Mouse (Mus musculus): ENCODE measurements at regions not wholly inside any gene's neighbourhood (a gene's known extent, or its start where the extent isn't known, plus 50 kb on each side); places are given as distances from the start of the nearest gene placed in this dataset.

- no peak for DNase-seq (ENCODE audit: low spot score)
Measured at GRCm38 (mm10) chr9:52377761-52378160, 209.4 kb upstream of the Zc3h12c start.

DNA sequence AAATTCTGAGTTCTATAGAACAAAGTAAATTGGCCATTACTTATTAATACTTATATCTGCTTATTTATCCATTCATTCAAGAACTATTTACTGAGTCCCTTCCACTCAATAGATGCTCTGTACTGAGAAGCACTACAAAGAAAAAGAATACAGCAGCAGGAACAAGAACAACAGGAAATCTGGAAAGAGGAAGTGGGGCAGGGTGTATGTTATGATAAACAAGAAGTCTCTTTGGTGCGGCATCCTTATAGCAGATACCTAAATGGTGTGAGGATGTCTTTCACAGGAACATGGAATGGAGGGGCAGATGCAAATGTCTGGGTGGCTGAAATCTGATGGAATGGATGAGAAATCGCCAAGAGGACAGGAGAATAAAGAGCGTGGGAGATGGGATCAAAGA is 208.5 kb upstream of the Zc3h12c start:
- DNase-seq (ENCODE audit: low spot score): no peak

DNA sequence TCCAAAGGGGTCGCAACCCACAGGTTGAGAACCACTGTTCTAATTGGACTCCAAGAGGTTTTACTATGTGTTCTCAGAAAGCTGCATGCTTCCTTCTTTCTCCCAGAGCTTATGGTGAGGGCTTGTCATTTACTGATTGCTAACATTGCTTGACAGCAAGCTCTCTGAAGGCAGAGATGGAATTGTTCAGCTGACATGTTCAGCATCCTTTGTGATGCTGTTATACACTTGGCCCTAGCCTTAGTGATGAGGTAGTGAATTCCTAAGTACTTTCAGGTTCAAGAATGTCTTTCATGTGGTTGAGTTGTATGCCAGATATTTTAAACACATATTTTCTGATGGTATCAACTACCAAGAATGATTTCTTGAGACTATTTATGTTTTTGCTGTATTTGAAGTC is 202.9 kb upstream of the Zc3h12c start:
- DNase-seq (ENCODE audit: low spot score): no peak

DNA sequence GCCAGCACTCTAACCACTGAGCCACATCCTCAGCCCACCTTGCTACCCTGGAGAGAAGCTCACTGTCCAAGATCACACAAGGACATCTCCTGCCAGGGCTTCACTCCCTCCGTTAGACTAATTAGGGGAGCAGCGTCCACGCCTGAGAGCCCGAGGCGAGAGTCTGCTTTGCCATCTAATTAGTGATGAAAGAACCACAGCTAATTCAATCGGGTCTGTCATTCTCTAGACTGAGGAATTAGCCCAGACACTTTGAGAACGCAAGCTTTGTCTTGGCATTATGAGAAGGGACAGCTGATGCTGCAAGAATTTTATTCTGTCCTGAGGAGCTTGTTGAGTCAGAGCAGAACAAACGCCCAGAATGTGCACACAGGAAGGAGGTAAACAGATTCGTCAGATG is 200.5 kb upstream of the Zc3h12c start:
- DNase-seq (ENCODE audit: low spot score): no peak

- no peak for DNase-seq (ENCODE audit: low spot score)
Measured at GRCm38 (mm10) chr9:52368080-52368479, 199.7 kb upstream of the Zc3h12c start.

DNA sequence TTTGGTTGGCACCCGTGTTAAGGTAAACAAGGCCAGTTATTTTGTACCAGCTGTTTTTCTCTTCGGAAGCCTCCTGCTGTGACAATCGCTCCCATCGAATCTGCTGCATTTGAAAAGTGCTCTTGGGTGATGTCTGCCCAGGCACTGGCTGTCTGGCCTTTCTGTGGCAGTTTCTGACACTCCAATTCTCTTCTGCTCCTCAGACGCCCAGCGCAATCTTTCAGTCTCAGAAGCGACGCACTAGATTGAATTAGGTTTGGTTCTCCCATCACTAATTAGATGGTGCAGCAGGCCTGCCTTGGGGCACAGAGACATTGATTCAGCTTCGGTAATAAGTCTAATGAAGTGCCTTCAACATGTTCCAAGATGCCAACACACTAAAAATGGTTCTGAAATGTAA is 197.7 kb upstream of the Zc3h12c start:
- DNase-seq (ENCODE audit: low spot score): no peak

DNA sequence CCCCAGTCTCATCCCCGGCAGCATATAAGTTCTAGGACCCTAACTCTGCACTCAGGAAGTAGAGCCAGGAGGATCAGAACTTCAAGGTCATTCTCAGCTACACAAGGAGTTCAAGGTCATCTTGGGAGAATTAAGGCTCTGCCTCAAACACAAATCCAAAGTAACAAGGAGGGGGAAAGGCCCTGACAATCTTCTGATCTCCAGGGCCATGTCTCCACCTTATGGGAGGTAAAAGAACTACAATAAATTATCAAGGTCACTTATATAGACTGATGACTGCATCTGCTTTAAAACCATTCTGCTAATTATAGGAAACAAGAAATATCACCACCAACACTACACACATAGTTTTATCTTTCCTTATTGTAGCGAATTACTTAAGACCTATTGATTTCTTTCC is 193.2 kb upstream of the Zc3h12c start:
- DNase-seq (ENCODE audit: low spot score): no peak

DNA sequence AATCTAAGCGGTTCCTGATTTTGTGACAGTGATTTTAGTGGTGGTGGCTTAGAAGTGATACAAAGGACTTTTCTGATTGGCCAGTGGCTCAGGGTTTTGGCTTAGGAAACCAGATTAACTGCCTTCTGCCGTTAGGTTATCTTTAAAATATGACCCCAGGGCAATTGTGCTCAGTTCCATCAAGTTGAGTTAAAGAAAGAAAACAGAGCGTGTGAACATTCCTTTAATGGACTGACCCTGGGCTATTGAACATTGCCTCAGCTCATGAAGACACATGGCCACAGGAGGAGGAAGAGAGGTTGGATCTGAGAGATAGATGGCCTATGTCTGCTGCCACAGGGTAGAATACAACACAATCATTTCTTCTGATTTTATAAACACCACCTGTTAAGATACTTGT is 191.0 kb upstream of the Zc3h12c start:
- no peak for DNase-seq (ENCODE audit: low spot score)

- no peak for DNase-seq (ENCODE audit: low spot score)
Measured at GRCm38 (mm10) chr9:52356549-52356948, 188.2 kb upstream of the Zc3h12c start.

GRCm38 (mm10) chr9:52355187-52355982 is 187.0 kb upstream of the Zc3h12c start:
- DNase-seq (ENCODE audit: low spot score): no peak

- no peak for DNase-seq (ENCODE audit: low spot score)
Measured at GRCm38 (mm10) chr9:52348536-52349527, 180.5 kb upstream of the Zc3h12c start.

DNA sequence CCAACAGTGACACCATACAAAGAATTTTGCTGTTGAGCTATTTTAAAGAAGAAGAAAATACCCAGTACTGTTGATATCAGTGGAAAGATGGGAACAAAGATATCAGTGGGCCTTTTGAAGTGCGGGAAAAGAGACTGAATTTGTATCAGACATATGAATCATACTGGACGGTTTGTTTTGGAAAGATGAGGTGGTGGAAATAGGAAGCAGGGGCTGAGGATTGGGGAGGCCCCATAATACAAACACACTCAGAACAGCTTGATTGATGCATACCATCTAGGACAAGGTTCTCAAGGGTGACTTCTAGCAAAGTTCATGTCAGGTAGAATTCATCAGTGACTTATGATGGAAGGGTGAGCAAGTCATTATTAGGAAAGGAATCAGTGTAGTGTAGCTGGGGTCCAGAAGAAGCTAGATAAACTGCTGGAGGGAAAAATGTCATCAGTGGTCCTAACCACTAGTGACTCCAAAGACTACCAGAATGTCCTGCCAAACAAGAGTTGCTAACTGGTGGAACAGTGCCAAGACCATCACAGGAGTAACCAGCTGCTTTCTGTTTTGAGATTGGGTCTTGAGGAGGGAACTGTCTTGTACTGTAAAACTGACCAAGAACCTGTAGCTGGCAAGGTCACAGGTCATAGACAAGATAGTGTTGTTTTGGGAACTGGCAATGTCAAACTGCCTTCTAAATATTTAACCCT is 176.0 kb upstream of the Zc3h12c start:
- DNase-seq (ENCODE audit: low spot score): no peak

GRCm38 (mm10) chr9:52341029-52341428 is 172.7 kb upstream of the Zc3h12c start:
- no peak for DNase-seq (ENCODE audit: low spot score)

DNA sequence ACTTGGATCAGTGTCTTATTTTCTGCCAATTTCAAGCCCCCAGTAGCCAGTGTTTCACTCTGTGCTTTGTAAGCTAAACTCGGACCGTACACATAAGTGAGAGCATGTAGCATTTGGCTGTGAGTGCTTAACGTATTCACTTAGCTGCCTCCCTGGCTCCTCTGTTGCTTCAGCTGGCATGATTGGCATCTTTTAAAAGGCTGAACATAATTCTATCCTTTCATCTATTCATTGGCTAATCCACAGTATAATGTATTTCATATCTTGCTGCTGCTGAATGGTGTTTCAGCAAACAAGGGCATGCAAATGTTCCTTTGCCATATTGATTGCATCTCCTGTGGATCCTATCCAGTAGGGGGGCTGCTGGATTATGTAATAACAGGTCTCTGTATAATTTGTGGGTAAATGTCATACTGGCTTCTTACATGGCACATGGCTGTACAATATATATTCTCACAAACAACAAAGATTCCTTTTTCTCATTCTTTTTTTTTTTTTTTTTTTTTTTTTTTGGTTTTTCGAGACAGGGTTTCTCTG is 169.5 kb upstream of the Zc3h12c start:
- DNase-seq (ENCODE audit: low spot score): no peak

DNA sequence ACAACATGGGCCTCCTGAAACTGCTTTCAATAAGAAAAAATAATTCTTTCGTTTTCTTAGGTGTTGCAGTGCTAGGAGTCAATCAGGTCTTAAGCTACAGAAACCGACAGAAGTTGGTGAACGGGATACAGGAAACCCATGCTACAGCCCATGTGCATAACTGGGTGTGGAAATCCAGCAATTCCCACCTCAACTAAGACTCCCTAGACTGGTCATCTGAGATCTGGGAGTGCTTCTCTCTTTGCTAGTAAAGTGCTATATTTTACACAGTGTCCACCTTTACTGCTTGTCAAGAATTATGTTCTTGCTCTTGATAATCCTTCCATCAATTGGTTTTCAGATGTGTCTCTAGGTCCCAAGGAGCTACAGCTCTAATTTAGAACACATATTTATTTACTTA is 166.4 kb upstream of the Zc3h12c start:
- no peak for DNase-seq (ENCODE audit: low spot score)

DNA sequence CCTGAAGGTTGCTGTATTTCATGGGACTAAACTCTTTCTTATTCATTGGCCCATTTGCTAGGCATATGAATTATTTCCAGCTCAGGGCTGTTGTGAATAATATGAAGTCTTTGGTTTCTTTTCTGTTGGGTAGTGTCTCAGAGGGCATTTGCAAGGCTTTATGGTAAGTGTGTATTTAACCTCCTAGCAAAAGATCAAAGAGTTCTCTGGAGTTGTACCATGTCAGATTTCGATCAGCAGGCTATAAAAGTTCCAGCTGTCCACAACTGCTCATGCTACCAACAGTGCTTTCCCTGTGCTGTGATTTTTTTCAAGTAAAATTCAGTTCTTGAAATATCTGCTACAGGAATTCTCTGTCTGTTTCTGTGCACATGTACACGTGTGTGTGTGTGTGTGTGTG is 165.5 kb upstream of the Zc3h12c start:
- DNase-seq (ENCODE audit: low spot score): no peak

DNA sequence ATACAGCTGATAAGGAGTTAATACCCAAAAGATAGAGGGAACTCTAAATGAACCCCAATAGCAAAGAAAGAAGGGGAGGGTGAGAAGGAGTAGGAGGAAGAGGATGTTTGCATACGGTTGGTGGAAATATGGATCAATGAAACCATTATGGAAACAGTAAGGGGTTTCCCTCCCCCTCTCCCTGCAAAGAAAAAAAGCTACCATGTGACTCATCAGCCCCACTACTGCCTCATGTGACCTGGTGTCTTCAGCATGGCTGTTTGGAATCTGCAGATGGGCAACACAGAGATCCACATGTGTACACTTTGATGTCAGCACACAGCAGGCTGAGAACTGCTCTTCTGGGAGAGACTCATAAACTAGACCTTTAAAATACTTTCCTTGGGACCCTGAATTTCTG is 163.4 kb upstream of the Zc3h12c start:
- no peak for DNase-seq (ENCODE audit: low spot score)

DNA sequence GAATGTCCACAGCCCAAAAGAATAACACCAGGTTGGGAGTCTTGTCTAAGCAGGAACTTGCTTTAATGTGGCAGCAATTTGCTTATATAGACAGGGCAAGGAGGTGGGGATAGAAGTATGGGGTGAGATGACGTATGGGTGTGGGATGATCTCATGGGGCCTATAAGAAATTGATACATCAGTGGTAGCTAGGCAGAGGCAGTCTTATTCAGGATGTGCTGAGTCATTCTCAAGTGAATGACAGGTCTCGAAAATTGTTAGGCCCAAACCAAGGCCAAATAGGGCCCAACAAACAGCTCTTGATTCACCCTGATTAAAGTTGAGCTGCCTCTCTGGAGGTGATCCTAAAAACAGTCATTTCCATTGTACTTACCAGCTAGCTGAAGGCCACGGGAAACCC is 162.3 kb upstream of the Zc3h12c start:
- DNase-seq (ENCODE audit: low spot score): no peak

DNA sequence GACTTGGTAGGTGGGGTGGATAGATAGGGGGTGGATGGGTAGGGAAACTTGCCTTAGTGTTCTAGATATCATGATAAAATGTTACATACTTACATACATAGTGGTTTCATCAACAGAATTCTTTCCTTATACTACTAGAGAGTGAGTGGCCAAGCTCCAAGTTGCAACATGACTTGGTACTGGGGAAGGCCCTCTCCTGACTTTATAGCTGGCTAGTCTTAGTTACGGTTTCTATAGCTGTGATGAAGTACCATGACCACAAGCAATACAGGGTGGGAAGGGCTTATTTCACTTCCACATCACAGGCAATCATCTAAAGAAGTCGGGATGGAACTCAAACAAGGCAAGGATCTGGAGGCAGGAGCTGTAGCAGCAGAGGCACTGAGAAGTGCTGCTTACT is 156.0 kb upstream of the Zc3h12c start:
- no peak for DNase-seq (ENCODE audit: low spot score)

DNA sequence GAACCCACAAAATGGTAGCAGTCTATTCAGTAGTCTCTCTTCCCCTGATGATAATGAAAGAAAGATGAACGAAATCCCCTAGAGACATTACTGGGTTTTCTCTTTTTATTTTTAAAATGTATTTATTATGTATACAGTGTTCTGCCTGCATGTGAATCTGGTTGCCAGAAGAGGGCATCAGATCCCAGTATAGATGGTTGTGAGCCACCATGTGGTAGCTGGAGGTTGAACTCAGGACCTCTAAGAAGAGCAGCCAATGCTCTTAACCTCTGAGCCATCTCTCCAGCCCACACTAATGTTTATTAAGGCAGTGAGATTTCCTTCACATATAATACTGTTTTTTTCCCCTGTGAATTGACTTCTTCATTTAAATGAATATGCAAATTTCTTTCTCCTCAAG is 155.4 kb upstream of the Zc3h12c start:
- no peak for DNase-seq (ENCODE audit: low spot score)

- no peak for DNase-seq (ENCODE audit: low spot score)
Measured at GRCm38 (mm10) chr9:52323226-52323625, 154.9 kb upstream of the Zc3h12c start.

DNA sequence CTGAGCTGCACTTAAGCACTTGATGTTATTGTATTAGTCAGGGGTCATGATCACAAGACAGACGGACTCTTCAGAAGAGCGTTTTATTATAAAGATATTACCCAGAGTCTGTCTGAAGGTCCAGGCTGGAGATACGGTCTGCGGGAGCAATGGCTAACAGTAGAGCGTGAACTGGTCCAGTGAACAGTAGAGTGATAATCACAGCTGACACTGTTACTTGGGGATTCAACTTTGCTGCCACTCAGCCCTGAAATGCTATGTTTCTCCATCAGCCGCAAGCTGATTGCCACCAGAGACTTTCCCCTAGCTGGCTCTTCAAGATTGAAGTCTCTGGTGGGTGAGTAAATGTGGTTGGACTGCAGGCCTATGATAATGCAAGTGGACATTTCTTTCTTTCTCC is 133.1 kb upstream of the Zc3h12c start:
- DNase-seq (ENCODE audit: low spot score): no peak
